Mouse (Mus musculus): ENCODE measurements around the gene Sp4.

Gene Sp4

DNA sequence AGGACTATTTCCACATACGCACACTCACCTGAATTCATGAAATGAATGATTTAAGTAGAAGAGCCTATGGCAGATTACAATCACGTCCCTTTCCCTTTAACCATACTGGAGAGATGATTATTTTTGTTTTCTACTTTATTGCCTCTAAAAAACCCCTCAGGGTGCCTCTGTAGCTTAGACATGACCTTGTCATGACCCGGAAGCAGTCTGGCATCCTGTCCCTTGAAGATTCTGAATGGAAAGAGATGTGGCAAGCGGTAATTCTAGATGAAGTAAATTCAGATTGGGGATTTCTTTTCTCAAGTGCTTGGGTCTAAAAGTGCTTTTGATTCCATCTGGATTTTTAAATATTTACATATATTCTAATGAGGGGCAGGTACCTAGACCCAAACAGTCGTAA, 24.9 kb downstream of the Sp4 start:
- no peak for DNase-seq (ENCODE audit: low read depth, low spot score)

- DNase-seq (ENCODE audit: low read depth, low spot score) = no peak
Observed at GRCm38 (mm10) chr12:118264905-118265304, 36.3 kb downstream of the Sp4 start.

DNA sequence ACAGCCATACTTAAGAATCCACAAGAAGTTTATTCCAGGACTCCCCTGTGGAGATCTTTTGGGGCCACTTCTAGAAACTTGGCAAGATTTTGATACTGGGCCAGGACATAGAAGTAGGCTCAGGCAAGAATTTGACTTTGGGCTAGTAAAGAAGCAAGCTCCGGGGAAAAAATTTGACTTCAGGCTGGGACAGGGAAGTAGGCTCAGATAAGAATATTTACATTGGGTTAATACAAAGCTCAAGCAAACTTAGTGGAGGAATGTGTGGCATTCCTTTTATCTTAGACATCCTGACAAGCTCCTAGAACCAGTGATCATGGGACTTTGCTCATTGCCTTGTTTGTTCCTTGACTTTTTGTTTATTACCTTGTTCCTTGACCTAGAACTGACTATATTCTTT, 37.4 kb downstream of the Sp4 start:
- DNase-seq (ENCODE audit: low read depth, low spot score) = no peak

DNA sequence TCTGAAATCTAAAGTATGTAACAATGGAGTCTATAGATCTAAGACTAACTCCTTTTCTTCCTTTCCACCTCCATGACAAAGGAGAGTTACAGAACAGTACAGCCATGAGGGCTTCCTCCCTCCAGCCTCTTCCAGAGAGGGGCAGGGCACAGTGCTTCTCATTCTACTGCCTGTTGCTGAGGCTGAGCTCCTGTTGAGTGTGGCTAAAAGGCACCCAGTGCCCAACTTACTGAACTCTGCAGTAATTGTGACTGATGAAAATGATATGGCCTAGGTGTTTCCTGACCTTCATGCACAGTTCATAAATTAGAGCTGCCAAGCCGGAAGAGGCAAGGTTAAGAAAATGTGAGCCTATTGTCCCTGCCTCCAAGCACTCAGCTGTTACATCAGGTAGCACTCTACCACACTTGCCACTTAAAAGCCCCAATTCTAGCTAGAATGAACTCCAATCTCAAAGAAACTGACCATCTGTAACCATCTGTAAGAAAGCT, 45.9 kb downstream of the Sp4 start:
- peak; percentile 60 for DNase-seq (ENCODE audit: low read depth, low spot score)

GRCm38 (mm10) chr12:118221182-118221581, 80.1 kb downstream of the Sp4 start:
- no peak for DNase-seq (ENCODE audit: low read depth, low spot score)

DNA sequence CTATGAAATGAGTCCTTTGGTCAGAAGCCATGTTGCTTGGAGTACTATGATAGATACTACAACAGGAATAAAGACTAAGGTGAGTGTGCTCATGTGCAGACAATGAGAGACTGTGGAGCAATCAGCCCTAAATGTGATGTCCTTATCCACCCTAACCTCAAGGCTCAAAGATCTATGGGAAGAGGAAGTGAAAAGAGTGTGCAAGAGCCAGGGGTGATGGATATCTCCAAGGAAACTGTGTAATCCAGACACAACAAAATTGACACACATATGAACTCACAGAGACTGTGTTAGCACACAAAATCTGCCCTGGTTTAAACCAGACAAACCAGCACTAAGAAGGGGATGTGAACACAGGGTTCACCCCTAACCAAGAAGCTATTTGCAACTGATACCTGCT, 81.2 kb downstream of the Sp4 start:
- DNase-seq (ENCODE audit: low read depth, low spot score) = no peak

GRCm38 (mm10) chr12:118212163-118212562, 89.1 kb downstream of the Sp4 start:
- DNase-seq (ENCODE audit: low read depth, low spot score) = no peak

DNA sequence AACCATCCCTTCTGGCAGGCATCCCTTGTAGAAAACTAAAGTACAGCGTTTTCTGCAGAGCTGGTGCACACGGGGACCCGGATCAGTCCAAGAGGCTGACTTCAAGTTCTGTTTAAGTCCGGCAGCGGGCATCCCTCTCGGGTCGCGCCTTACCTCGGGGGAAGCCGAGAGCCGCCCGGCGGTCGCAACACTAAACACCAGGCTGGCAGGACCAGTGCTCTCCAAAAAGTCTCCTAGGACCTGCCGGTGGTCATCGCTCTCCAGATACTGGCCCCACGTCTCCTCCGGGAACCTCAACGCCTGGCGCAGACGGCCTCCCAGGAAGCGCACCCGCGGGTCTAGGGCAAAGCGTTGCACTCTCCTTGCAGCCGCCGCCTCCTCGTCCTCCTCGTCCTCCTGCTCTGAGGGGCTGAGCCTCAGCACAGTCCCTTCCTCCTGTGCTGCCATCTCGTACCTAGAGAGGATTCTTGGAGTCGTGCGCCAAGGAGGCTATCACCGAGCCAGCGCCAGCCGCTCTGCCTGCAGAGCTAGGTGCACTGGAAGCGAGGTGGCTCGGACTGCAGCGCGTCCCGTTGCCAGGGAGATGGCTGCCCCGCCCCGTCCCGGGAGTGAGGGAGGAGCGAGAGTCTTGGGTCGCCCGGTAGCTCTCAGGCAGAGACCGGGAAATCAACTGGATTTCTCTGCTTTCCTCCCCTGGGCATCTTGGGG, 102.7 kb downstream of the Sp4 start, which contains the start of gene Dnah11:
TSS of gene Dnah11 (minus strand) at position 658 of the 708 bp plus-strand sequence.
- DNase-seq (ENCODE audit: low read depth, low spot score) = peak; percentile 57

GRCm38 (mm10) chr12:118196583-118196982, 104.7 kb downstream of the Sp4 start:
- DNase-seq (ENCODE audit: low read depth, low spot score) = no peak

GRCm38 (mm10) chr12:118189535-118189934, 111.7 kb downstream of the Sp4 start:
- DNase-seq (ENCODE audit: low read depth, low spot score) = no peak

GRCm38 (mm10) chr12:118187663-118188062, 113.6 kb downstream of the Sp4 start:
- DNase-seq (ENCODE audit: low read depth, low spot score) = no peak

DNA sequence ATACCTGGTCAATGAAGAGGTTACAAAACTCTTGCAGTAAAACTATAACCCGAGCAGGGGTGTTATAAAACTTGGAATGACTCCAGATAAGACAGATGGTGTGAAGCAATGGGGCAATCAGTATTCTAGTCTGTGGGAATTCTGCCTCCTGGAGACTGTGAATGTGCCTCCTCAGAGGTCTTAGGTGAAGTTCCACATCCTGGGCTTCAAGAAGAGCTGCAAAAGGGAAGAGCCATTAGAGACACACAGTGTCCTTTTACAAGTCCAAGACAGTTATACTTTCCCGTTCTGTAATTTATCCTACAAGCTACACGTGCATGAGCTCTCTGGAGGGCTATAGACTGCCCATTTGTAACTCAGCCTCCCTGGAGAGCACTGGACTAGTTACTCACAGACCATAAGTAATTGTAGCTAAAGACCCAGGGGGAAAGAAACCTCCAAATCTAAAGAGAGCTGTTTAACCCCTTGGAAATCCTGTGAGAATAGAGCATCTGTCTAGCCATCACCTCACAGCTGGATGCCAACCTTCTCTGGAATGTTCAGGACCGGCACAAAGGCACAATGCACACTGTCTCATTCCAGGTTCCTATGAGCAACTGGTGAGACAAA, 114.3 kb downstream of the Sp4 start:
- DNase-seq (ENCODE audit: low read depth, low spot score) = peak; percentile 19

DNA sequence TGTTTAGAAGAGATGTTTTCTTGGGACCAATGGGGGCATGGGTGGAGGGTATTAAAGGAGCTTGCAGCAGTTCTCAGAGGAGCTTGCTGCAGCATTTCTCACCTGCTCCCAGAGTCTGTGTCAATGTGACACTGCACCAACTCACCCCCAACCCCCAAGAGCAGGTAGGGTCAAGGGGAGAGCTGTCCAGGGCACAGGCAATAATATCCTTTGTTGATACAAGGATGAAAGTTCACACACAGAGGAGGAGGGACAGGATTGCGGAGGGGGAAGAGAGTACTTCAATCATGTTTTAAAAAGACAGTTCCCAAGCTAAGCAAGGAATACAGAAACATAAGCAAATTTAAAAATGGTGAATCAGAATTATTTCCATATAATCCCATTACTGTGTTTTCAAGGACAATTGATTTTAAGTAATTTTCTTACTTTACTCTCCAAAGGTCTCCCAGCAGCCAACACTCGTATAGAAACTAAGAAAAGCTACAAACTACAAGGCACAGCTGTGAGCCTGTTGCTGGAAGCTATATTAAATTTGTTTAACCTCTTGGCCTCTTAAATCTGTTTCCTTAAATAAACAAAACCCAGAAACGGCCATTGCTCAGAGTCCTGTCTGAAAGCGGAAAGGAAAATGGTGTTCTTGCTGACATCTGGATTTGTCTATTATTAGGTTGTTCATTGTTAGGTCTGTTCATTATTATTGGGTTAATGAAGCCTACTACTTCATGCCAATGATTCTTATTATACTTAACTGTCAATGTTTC, 114.9 kb downstream of the Sp4 start:
- peak; percentile 42 for DNase-seq (ENCODE audit: low read depth, low spot score)
